Mouse (Mus musculus) heart, embryonic 16.5 days (tissue): ENCODE measurements around the gene Rgs7. TPM values are rescaled to one million over a fixed set of nuclear protein-coding genes. Genes with fewer than 3 reads are reported as not detected.

ENCODE experiments used
- ATAC-seq: fragments of 200-750 bp; cut with Nextera tagmentation; replicated peaks from 2 replicates; pipeline ENCODE4 v1.8.0; 2017; ENCODE audit warnings: moderate number of reproducible peaks; ENCODE audit not compliant: insufficient read depth, low FRiP score; ENCODE audit errors: extremely low read depth
- H3K27ac ChIP-seq: fragments of 300-500 bp; sonication (generic); 2 replicates; pipeline ENCODE4 v1.5.1; 2014; ENCODE audit warnings: mild to moderate bottlenecking, low read length, control low read depth, moderate library complexity
- H3K27me3 ChIP-seq: fragments of 300-500 bp; sonication (generic); 2 replicates; pipeline ENCODE4 v1.6.1; 2014; ENCODE audit warnings: low read length, mixed read lengths; ENCODE audit not compliant: control insufficient read depth, insufficient read depth
- H3K36me3 ChIP-seq: fragments of 300-500 bp; sonication (generic); 2 replicates; pipeline ENCODE4 v1.6.1; 2014; ENCODE audit not compliant: control insufficient read depth, insufficient read depth
- H3K4me1 ChIP-seq: fragments of 300-500 bp; sonication (generic); 2 replicates; pipeline ENCODE4 v1.6.1; 2014; ENCODE audit warnings: low read length, mixed read lengths; ENCODE audit not compliant: control insufficient read depth, insufficient read depth
- H3K4me2 ChIP-seq: fragments of 300-500 bp; sonication (generic); 2 replicates; pipeline ENCODE4 v1.6.1; 2014; ENCODE audit warnings: low read depth, mild to moderate bottlenecking, control low read depth, low read length
- H3K4me3 ChIP-seq: fragments of 300-500 bp; sonication (generic); 2 replicates; pipeline ENCODE4 v1.5.1; 2014; ENCODE audit warnings: mild to moderate bottlenecking, control low read depth, low read length
- H3K9ac ChIP-seq: fragments of 300-500 bp; sonication (generic); 2 replicates; pipeline ENCODE4 v1.6.1; 2014; ENCODE audit warnings: low read length, control low read depth
- H3K9me3 ChIP-seq: fragments of 300-500 bp; sonication (generic); replicated peaks from 2 replicates; pipeline ENCODE4 v1.6.1; 2016; ENCODE audit warnings: low read length; ENCODE audit not compliant: control insufficient read depth
- WGBS: fragments of 180-500 bp; shearing (Covaris S2); extraction: QIAGEN DNeasy Blood & Tissue Kit; methylation state at CpG from one replicate; pipeline ENCODE4 v1.1.7; 2014; 5-methylcytosine and 5-hydroxymethylcytosine counted together
- polyA plus RNA-seq: library from polyadenylated mRNA; unstranded; fragments of >200 nt; fragmentation: Nextera tagmentation; extraction: Ambion mirVana; gene quantifications from 2 replicates; pipeline ENCODE4 v1.2.1, GENCODE M21; 2015

The Rgs7 gene
- polyA plus RNA-seq, 1 experiment from 2014 or later, result 0.41 TPM

GRCm38 (mm10) chr1:175300404-175300803 lies 191.9 kb downstream of the Rgs7 start:
- H3K4me1 ChIP-seq, result no peaks in the 10 kb centered on the region
- no peak overlapping the region for H3K27ac ChIP-seq
- no peaks in the 10 kb centered on the region for H3K9me3 ChIP-seq
- no peak for ATAC-seq
- H3K36me3 ChIP-seq, result no peaks in the 10 kb centered on the region
- no peak overlapping the region for H3K9ac ChIP-seq
- 51% methylated on average over 3 of the region's 3 CpGs for WGBS
- H3K4me2 ChIP-seq, result no peak overlapping the region
- H3K27me3 ChIP-seq, result no peaks in the 10 kb centered on the region
- no peak overlapping the region for H3K4me3 ChIP-seq

- H3K4me3 ChIP-seq, result no peak overlapping the region
- no peak for ATAC-seq
- 82% methylated on average over 2 of the region's 2 CpGs for WGBS
These were observed 192.5 kb downstream of the Rgs7 start for GRCm38 (mm10) chr1:175299603-175300397.

GRCm38 (mm10) chr1:175296906-175297305 lies 195.4 kb downstream of the Rgs7 start:
- Histone ChIP-seq H3K4me3 (no peak overlapping the region), H3K27me3 (no peaks in the 10 kb centered on the region), H3K4me2 (no peak overlapping the region), H3K9me3 (no peaks in the 10 kb centered on the region), H3K27ac (no peak overlapping the region), H3K36me3 (no peaks in the 10 kb centered on the region), H3K9ac (no peak overlapping the region), H3K4me1 (no peaks in the 10 kb centered on the region)
- no peak for ATAC-seq
- 97% methylated on average over 1 of the region's 1 CpGs for WGBS

More at GRCm38 (mm10) chr1:175299603-175300397, 192.5 kb downstream of the Rgs7 start:
- Histone ChIP-seq H3K9ac (no peak overlapping the region), H3K4me1 (no peaks in the 10 kb centered on the region), H3K27me3 (no peaks in the 10 kb centered on the region), H3K36me3 (no peaks in the 10 kb centered on the region), H3K27ac (no peak overlapping the region), H3K4me2 (no peak overlapping the region), H3K9me3 (no peaks in the 10 kb centered on the region)

- WGBS, result 48% methylated on average over 1 of the region's 1 CpGs
- H3K9ac ChIP-seq, result no peak overlapping the region
- no peak for ATAC-seq
- no peaks in the 10 kb centered on the region for H3K36me3 ChIP-seq
- H3K27ac ChIP-seq, result no peak overlapping the region
- no peak overlapping the region for H3K4me3 ChIP-seq
- no peaks in the 10 kb centered on the region for H3K9me3 ChIP-seq
- no peaks in the 10 kb centered on the region for H3K27me3 ChIP-seq
- H3K4me2 ChIP-seq, result no peak overlapping the region
- no peaks in the 10 kb centered on the region for H3K4me1 ChIP-seq
These were observed 202.2 kb downstream of the Rgs7 start for GRCm38 (mm10) chr1:175290072-175290471.

- Histone ChIP-seq H3K4me1 (no peaks in the 10 kb centered on the region), H3K36me3 (no peaks in the 10 kb centered on the region), H3K9me3 (no peaks in the 10 kb centered on the region), H3K4me2 (no peak overlapping the region), H3K27me3 (no peaks in the 10 kb centered on the region), H3K9ac (no peak overlapping the region), H3K4me3 (no peak overlapping the region), H3K27ac (no peak overlapping the region)
- ATAC-seq, result no peak
These were observed 230.0 kb downstream of the Rgs7 start for GRCm38 (mm10) chr1:175262341-175262740.

- Histone ChIP-seq H3K4me1 (peaks cover 5% of the 10 kb centered on the region; the same call in 1 of the 2 replicates), H3K9me3 (no peaks in the 10 kb centered on the region), H3K4me3 (no peak overlapping the region), H3K27ac (no peak overlapping the region), H3K9ac (no peak overlapping the region), H3K27me3 (no peaks in the 10 kb centered on the region), H3K36me3 (no peaks in the 10 kb centered on the region), H3K4me2 (no peak overlapping the region)
- no peak for ATAC-seq
- WGBS, result 56% methylated on average over 1 of the region's 1 CpGs
These were observed 232.9 kb downstream of the Rgs7 start for GRCm38 (mm10) chr1:175259374-175259773.

GRCm38 (mm10) chr1:175255224-175255623 lies 237.1 kb downstream of the Rgs7 start:
- no peak overlapping the region for H3K27ac ChIP-seq
- no peaks in the 10 kb centered on the region for H3K9me3 ChIP-seq
- ATAC-seq, result no peak
- H3K9ac ChIP-seq, result no peak overlapping the region
- no peaks in the 10 kb centered on the region for H3K36me3 ChIP-seq
- peaks cover 5% of the 10 kb centered on the region; the same call in 1 of the 2 replicates for H3K4me1 ChIP-seq
- WGBS, result 37% methylated on average over 3 of the region's 3 CpGs
- H3K4me2 ChIP-seq, result no peak overlapping the region
- H3K4me3 ChIP-seq, result no peak overlapping the region
- no peaks in the 10 kb centered on the region for H3K27me3 ChIP-seq

- no peak; the same call in 1 of the 2 replicates for ATAC-seq
These were observed 237.6 kb downstream of the Rgs7 start for GRCm38 (mm10) chr1:175254724-175255123.

GRCm38 (mm10) chr1:175242135-175242534 lies 250.2 kb downstream of the Rgs7 start:
- Histone ChIP-seq H3K27me3 (no peaks in the 10 kb centered on the region), H3K27ac (no peak overlapping the region), H3K4me3 (no peak overlapping the region), H3K4me2 (no peak overlapping the region), H3K36me3 (no peaks in the 10 kb centered on the region), H3K9ac (no peak overlapping the region), H3K4me1 (no peaks in the 10 kb centered on the region), H3K9me3 (no peaks in the 10 kb centered on the region)
- WGBS, result 69% methylated on average over 5 of the region's 5 CpGs
- ATAC-seq, result no peak

More at GRCm38 (mm10) chr1:175254724-175255123, 237.6 kb downstream of the Rgs7 start:
- 28% methylated on average over 3 of the region's 3 CpGs for WGBS
- no peak overlapping the region for H3K9ac ChIP-seq
- H3K36me3 ChIP-seq, result no peaks in the 10 kb centered on the region
- no peak overlapping the region for H3K27ac ChIP-seq
- H3K4me3 ChIP-seq, result no peak overlapping the region
- no peaks in the 10 kb centered on the region for H3K9me3 ChIP-seq
- H3K4me1 ChIP-seq, result peaks cover 5% of the 10 kb centered on the region; the same call in 1 of the 2 replicates
- no peak overlapping the region for H3K4me2 ChIP-seq
- H3K27me3 ChIP-seq, result no peaks in the 10 kb centered on the region
